Mouse (Mus musculus) yolk sac, embryonic 10.5 days (tissue): ENCODE measurements at regions not wholly inside any gene's neighbourhood (a gene's known extent, or its start where the extent isn't known, plus 50 kb on each side); places are given as distances from the start of the nearest gene placed in this dataset.
A peak's percentile ranks its signal among the peaks of the same experiment; 100 is the strongest.

ENCODE experiments used
- DNase-seq: peaks from one replicate; pipeline ENCODE4 v3.0.0-alpha.2; 2017; ENCODE audit warnings: low spot score

- DNase-seq: no peak
Observed at GRCm38 (mm10) chr1:159034952-159035351, 54.7 kb upstream of the Pappa2 start.

- DNase-seq: no peak
Observed at GRCm38 (mm10) chr1:159036371-159036770, 56.1 kb upstream of the Pappa2 start.

- DNase-seq: no peak
Observed at GRCm38 (mm10) chr1:159045870-159046385, 65.6 kb upstream of the Pappa2 start.

GRCm38 (mm10) chr1:159065024-159065423 lies 84.7 kb upstream of the Pappa2 start:
- no peak for DNase-seq

GRCm38 (mm10) chr1:159099205-159099604 lies 118.9 kb upstream of the Pappa2 start:
- no peak for DNase-seq

- no peak for DNase-seq
Observed at GRCm38 (mm10) chr1:159122201-159122600, 109.9 kb upstream of the Cop1 start.

- no peak for DNase-seq
Observed at GRCm38 (mm10) chr1:159124874-159125273, 107.2 kb upstream of the Cop1 start.

- DNase-seq: peak; percentile 32
Observed at GRCm38 (mm10) chr1:159135301-159135700, 96.8 kb upstream of the Cop1 start.

- no peak for DNase-seq
Observed at GRCm38 (mm10) chr1:159147788-159148497, 84.2 kb upstream of the Cop1 start.

GRCm38 (mm10) chr1:159148498-159149187 lies 83.5 kb upstream of the Cop1 start:
- DNase-seq: no peak

GRCm38 (mm10) chr1:159149207-159149606 lies 82.9 kb upstream of the Cop1 start:
- DNase-seq: no peak

GRCm38 (mm10) chr1:159149721-159150120 lies 82.4 kb upstream of the Cop1 start:
- DNase-seq: no peak

- no peak for DNase-seq
Observed at GRCm38 (mm10) chr1:159150351-159150750, 81.8 kb upstream of the Cop1 start.

- no peak for DNase-seq
Observed at GRCm38 (mm10) chr1:159156428-159156827, 75.7 kb upstream of the Cop1 start.

GRCm38 (mm10) chr1:159160035-159160960 lies 71.8 kb upstream of the Cop1 start:
- DNase-seq: no peak

GRCm38 (mm10) chr1:159163113-159163885 lies 68.8 kb upstream of the Cop1 start:
- no peak for DNase-seq

GRCm38 (mm10) chr1:159182031-159182430 lies 50.1 kb upstream of the Cop1 start:
- DNase-seq: no peak
